Mouse (Mus musculus) kidney, embryonic 16.5 days (tissue): Measurements from ENCODE around the gene H60c. TPM values are rescaled to one million over a fixed set of nuclear protein-coding genes. Genes with fewer than 3 reads are reported as not detected.
A peak's percentile ranks its signal among the peaks of the same experiment; 100 is the strongest.

Experiments
- ATAC-seq: fragments of 200-750 bp; cut with Nextera tagmentation; 2 replicates; pipeline ENCODE4 v1.8.0; 2017; ENCODE audit warnings: moderate TSS enrichment; ENCODE audit not compliant: low FRiP score, low TSS enrichment
- H3K27ac ChIP-seq: fragments of 300-500 bp; sonication (generic); 2 replicates; pipeline ENCODE4 v1.5.1; 2014; ENCODE audit warnings: low read length
- H3K27me3 ChIP-seq: fragments of 300-500 bp; sonication (generic); 2 replicates; pipeline ENCODE4 v1.6.1; 2014; ENCODE audit warnings: low read length, control low read depth, mixed read lengths; ENCODE audit not compliant: insufficient read depth
- H3K36me3 ChIP-seq: fragments of 300-500 bp; sonication (generic); 2 replicates; pipeline ENCODE4 v1.6.1; 2014; ENCODE audit warnings: low read length, control low read depth, mixed read lengths; ENCODE audit not compliant: insufficient read depth
- H3K4me1 ChIP-seq: fragments of 300-500 bp; sonication (generic); 2 replicates; pipeline ENCODE4 v1.6.1; 2014; ENCODE audit warnings: low read length, control low read depth, mixed read lengths; ENCODE audit not compliant: insufficient read depth
- H3K4me2 ChIP-seq: fragments of 300-500 bp; sonication (generic); replicated peaks from 2 replicates; pipeline ENCODE4 v1.6.1; 2014; ENCODE audit warnings: low read depth, low read length
- H3K4me3 ChIP-seq: fragments of 300-500 bp; sonication (generic); 2 replicates; pipeline ENCODE4 v1.5.1; 2014; ENCODE audit warnings: mild to moderate bottlenecking, low read length
- H3K9ac ChIP-seq: fragments of 300-500 bp; sonication (generic); replicated peaks from 2 replicates; pipeline ENCODE4 v1.6.1; 2014; ENCODE audit warnings: low read length
- H3K9me3 ChIP-seq: fragments of 300-500 bp; sonication (generic); 2 replicates; pipeline ENCODE4 v1.6.1; 2016; ENCODE audit warnings: low read length, control low read depth
- WGBS: fragments of 180-500 bp; shearing (Covaris S2); extraction: QIAGEN DNeasy Blood & Tissue Kit; methylation state at CpG from one replicate; pipeline ENCODE4 v1.1.7; 2014; 5-methylcytosine and 5-hydroxymethylcytosine counted together
- polyA plus RNA-seq: library from polyadenylated mRNA; unstranded; fragments of >200 nt; fragmentation: Nextera tagmentation; extraction: Ambion mirVana; gene quantifications from 2 replicates; pipeline ENCODE4 v1.2.1, GENCODE M21; 2015

The H60c gene
- polyA plus RNA-seq, result 0.14 TPM in 1 of 2 replicates, not detected in the other

GRCm38 (mm10) chr10:3267671-3268070 lies at the start of gene H60c:
Gene H60c, minus strand, starts transcription at chr10:3267771.
- no peak within 1 kb of the TSS for H3K9ac ChIP-seq
- 78% methylated on average over 8 of the region's 8 CpGs for WGBS
- H3K9me3 ChIP-seq, result no peaks in the 10 kb centered on the region
- no peaks in the 10 kb centered on the region for H3K4me1 ChIP-seq
- H3K27me3 ChIP-seq, result no peaks in the 10 kb centered on the region
- no peak within 1 kb of the TSS for H3K4me2 ChIP-seq
- no peak within 1 kb of the TSS for H3K4me3 ChIP-seq
- H3K27ac ChIP-seq, result no peak within 1 kb of the TSS
- H3K36me3 ChIP-seq, result no peaks in the 10 kb centered on the region
- ATAC-seq, result no peak

- H3K27ac ChIP-seq, result 0 out of 2 replicates have a peak overlapping the region, but pooled peaks have one; percentile 32
Measured at GRCm38 (mm10) chr10:3308821-3309206, 41.2 kb upstream of the H60c start.

DNA sequence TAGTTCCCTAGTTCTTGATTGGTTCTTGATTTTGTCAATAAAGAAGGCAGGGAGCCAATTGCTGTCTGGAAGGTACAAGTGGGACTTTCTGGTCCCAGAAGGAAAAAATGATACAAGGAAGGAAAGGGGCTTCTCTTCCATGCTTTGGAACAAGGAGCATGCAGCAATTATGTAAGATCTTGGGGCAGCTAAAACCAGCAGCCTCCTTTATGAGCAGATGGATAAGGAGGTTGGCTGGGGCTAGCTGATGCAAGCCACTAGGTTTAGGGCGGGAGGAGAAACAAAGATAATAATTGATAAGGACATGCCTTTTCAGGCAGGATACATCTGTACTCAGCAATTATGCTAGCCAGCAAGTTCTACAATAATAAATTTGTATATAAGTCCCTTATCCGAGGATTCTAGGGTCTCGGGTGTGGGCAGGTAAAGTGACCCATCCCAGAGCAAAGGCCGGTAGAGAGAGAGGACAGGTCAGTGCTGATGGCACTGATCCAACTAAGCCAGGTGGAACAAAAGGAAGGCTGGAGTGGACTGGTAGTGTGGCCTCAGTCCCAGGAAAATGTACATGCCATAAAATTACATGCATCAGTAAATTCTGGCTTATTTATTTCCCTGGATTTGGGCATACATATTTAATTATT lies 40.7 kb upstream of the H60c start:
- H3K9ac ChIP-seq, result no peak overlapping the region
- H3K9me3 ChIP-seq, result no peaks in the 10 kb centered on the region
- H3K4me1 ChIP-seq, result no peaks in the 10 kb centered on the region
- H3K27ac ChIP-seq, result 0 out of 2 replicates have a peak overlapping the region, but pooled peaks have one; percentile 4
- H3K4me2 ChIP-seq, result no peak overlapping the region
- H3K27me3 ChIP-seq, result no peaks in the 10 kb centered on the region
- no peak overlapping the region for H3K4me3 ChIP-seq
- no peaks in the 10 kb centered on the region for H3K36me3 ChIP-seq
- ATAC-seq, result peak; percentile 73; the same call in 1 of the 2 replicates
- WGBS, result 61% methylated on average over 4 of the region's 4 CpGs

More at GRCm38 (mm10) chr10:3308821-3309206, 41.2 kb upstream of the H60c start:
- Histone ChIP-seq H3K4me2 (no peak overlapping the region), H3K4me1 (no peaks in the 10 kb centered on the region), H3K27me3 (no peaks in the 10 kb centered on the region), H3K36me3 (no peaks in the 10 kb centered on the region), H3K4me3 (no peak overlapping the region), H3K9ac (no peak overlapping the region), H3K9me3 (no peaks in the 10 kb centered on the region)
- WGBS, result 66% methylated on average over 1 of the region's 1 CpGs
- no peak for ATAC-seq

DNA sequence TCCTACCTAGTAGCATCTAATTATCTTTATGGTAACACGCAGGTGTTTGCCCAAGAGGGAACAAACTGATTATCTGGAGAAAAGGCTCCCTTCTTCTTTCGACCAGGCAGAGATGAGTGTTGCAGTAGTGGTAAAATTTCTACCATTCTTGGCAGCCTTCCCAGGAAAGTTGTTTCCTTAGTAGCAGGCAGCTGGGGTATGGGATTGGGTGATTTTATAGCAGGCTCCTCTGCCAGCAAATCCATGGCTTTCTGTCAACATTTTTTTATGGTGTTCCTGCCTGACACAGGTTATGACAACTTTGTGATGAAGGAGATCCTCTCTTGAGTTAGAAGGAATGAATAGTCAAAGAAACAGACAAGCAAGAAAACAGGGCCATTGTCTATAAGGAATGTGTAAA lies 40.2 kb upstream of the H60c start:
- no peak overlapping the region for H3K4me3 ChIP-seq
- ATAC-seq, result no peak
- H3K36me3 ChIP-seq, result no peaks in the 10 kb centered on the region
- no peak overlapping the region for H3K4me2 ChIP-seq
- H3K27ac ChIP-seq, result no peak overlapping the region
- no peak overlapping the region for H3K9ac ChIP-seq
- 61% methylated on average over 2 of the region's 2 CpGs for WGBS
- no peaks in the 10 kb centered on the region for H3K9me3 ChIP-seq
- no peaks in the 10 kb centered on the region for H3K4me1 ChIP-seq
- H3K27me3 ChIP-seq, result no peaks in the 10 kb centered on the region

GRCm38 (mm10) chr10:3293969-3294368 lies 26.4 kb upstream of the H60c start:
- H3K4me1 ChIP-seq, result no peaks in the 10 kb centered on the region
- H3K4me2 ChIP-seq, result no peak overlapping the region
- H3K36me3 ChIP-seq, result no peaks in the 10 kb centered on the region
- H3K4me3 ChIP-seq, result no peak overlapping the region
- no peak for ATAC-seq
- no peak overlapping the region for H3K27ac ChIP-seq
- H3K9me3 ChIP-seq, result no peaks in the 10 kb centered on the region
- H3K9ac ChIP-seq, result no peak overlapping the region
- H3K27me3 ChIP-seq, result no peaks in the 10 kb centered on the region
- 59% methylated on average over 2 of the region's 2 CpGs for WGBS

DNA sequence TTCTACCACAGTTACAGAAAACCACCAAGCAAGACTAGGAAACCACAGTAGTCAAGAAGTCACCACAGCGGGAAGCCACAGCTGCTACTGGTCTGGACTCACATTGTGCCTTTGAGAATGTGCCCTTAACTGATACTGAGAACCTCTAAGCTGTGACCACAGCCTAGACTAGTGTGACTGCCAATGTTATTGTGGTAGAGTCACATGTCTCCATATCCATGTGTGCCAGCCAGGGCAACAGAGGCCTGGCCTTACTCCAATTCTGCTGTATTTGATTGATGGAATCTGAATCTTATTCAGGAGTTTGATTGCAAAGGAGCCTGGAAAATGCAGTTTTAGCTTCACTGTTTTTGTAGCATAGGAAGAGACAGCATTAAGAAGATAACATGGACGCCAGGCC lies 13.5 kb upstream of the H60c start:
- H3K9me3 ChIP-seq, result no peaks in the 10 kb centered on the region
- no peaks in the 10 kb centered on the region for H3K27me3 ChIP-seq
- no peak for ATAC-seq
- WGBS, result 89% methylated on average over 2 of the region's 2 CpGs
- H3K36me3 ChIP-seq, result no peaks in the 10 kb centered on the region
- H3K4me2 ChIP-seq, result no peak overlapping the region
- no peak overlapping the region for H3K27ac ChIP-seq
- no peak overlapping the region for H3K9ac ChIP-seq
- H3K4me3 ChIP-seq, result no peak overlapping the region
- no peaks in the 10 kb centered on the region for H3K4me1 ChIP-seq

DNA sequence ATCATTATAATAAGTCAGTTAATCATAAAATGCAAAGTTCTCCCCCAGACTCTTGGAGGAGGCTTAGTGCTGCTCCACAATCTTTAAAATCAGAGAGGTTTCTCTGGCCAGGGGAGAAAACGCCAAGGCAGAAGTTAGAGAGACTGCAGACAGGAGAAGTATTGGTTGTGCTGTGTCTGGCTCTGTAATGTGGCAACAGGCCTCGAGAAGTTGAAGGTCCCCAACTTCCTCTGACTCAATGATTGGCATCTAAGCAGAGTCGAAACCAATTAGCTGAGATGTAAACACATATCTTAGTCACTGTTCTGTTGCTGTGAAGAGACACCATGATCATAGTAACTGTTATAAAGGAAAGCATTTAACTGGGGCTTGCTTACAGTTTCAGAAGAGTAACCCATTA lies 6.5 kb upstream of the H60c start:
- Histone ChIP-seq H3K27ac (no peak overlapping the region), H3K4me3 (no peak overlapping the region), H3K9me3 (peaks cover 2% of the 10 kb centered on the region; the same call in 1 of the 2 replicates), H3K9ac (no peak overlapping the region), H3K36me3 (no peaks in the 10 kb centered on the region), H3K4me1 (no peaks in the 10 kb centered on the region), H3K4me2 (no peak overlapping the region), H3K27me3 (no peaks in the 10 kb centered on the region)
- ATAC-seq, result no peak
- 75% methylated on average over 3 of the region's 3 CpGs for WGBS

DNA sequence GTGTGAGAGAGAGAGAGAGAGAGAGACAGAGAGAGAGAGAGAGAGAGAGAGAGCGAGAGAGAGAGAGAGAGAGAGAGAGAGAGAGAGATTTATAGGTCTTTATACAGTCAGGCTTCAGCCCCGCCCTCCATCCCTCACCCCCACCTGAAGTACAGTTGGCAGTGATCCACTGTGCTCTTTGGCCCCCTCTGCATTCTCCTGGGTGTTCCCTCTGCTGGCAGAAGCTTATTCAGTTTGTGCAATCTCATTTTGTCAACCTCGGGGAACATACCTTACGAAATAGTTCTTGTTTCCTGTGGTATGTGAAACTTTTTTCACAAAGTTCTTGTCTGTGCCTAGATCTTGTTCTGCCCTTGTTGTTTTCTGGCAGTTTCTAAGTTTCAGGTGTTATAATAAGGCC lies 3.5 kb upstream of the H60c start:
- no peak overlapping the region for H3K4me2 ChIP-seq
- H3K9ac ChIP-seq, result no peak overlapping the region
- peaks cover 2% of the 10 kb centered on the region; the same call in 1 of the 2 replicates for H3K9me3 ChIP-seq
- H3K27me3 ChIP-seq, result no peaks in the 10 kb centered on the region
- no peak overlapping the region for H3K4me3 ChIP-seq
- WGBS, result 49% methylated on average over 3 of the region's 4 CpGs
- no peak overlapping the region for H3K27ac ChIP-seq
- no peaks in the 10 kb centered on the region for H3K36me3 ChIP-seq
- no peaks in the 10 kb centered on the region for H3K4me1 ChIP-seq
- 0 out of 2 replicates have a peak, but pooled peaks have one; percentile 69 for ATAC-seq

- Histone ChIP-seq H3K36me3 (no peaks in the 10 kb centered on the region), H3K4me1 (no peaks in the 10 kb centered on the region), H3K9me3 (no peaks in the 10 kb centered on the region), H3K27ac (no peak overlapping the region), H3K9ac (no peak overlapping the region), H3K4me3 (no peak overlapping the region), H3K27me3 (no peaks in the 10 kb centered on the region), H3K4me2 (no peak overlapping the region)
- no peak for ATAC-seq
- WGBS, result 44% methylated on average over 2 of the region's 2 CpGs
Measured at GRCm38 (mm10) chr10:3266729-3267128, 842 bp downstream of the H60c start.

GRCm38 (mm10) chr10:3262784-3263183 lies 4.8 kb downstream of the H60c start:
- ATAC-seq, result peak; percentile 54; the same call in 1 of the 2 replicates
- Histone ChIP-seq H3K4me2 (no peak overlapping the region), H3K4me1 (no peaks in the 10 kb centered on the region), H3K4me3 (no peak overlapping the region), H3K9me3 (no peaks in the 10 kb centered on the region), H3K36me3 (no peaks in the 10 kb centered on the region), H3K27me3 (no peaks in the 10 kb centered on the region), H3K27ac (no peak overlapping the region), H3K9ac (no peak overlapping the region)
- WGBS, result 38% methylated on average over 2 of the region's 2 CpGs
